Mouse (Mus musculus): ENCODE measurements around the gene Ift81. TPM values are rescaled to one million over a fixed set of nuclear protein-coding genes. Genes with fewer than 3 reads are reported as not detected.

Gene Ift81
- polyA plus RNA-seq, 1 experiment from 2014 or later = 71.6 TPM

DNA sequence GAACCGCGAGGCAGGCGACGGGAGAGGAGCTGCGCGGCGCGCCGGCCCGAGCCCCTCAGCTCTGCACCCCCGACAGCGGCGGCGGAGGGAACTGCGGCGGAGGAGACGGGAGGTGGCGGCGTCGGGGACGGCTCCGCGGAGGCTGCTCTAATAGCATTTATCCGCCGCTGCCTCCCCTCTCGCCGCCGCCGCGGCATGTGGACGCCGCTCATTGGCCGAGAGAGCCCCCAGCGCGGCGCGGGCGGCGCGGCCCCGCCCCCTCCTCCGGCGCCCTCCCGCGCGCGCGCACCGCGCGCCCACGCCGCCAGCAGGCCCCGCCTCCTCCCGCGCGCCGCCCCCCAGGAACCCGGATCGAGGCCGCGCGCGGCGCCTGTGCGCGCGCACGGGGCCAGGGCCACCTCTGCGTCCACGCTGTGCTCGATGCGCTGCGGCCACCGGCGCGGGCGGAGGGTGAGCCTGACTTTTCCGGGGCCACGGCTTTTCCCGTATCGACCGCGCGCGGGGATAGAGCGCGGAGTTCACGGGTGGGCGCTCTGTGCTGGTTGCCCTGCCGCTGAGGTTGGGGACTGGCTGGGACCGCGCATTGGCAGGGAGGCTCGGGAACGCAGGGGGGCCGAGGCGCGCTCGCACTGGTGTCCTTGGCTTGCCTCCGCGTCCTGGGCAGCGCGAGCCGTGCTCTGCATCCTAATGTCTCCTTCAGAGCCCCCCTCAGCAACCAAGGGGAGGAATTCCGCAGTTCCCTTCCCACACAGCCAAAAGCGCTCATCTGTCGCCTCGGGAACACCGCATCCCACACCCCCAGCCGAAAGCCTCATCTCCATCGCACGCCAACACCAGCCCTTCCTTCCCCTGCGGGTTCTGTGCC lies 112.0 kb downstream of the Ift81 start, which contains the start of gene Atp2a2:
Atp2a2 (minus strand) TSS at position 149 of the 865 bp plus-strand sequence.
- H3K4me3 ChIP-seq (ENCODE audit: low read depth, low read length) = peak within 1 kb of the TSS; percentile 96
- no peaks in the 10 kb centered on the region for H3K27me3 ChIP-seq (ENCODE audit: control insufficient read depth, insufficient read depth, low read depth, low read length)
- no peaks in the 10 kb centered on the region for H3K36me3 ChIP-seq (ENCODE audit: control insufficient read depth, insufficient read depth, low read length)
- peaks cover 35% of the 10 kb centered on the region for H3K4me1 ChIP-seq (ENCODE audit: control insufficient read depth, insufficient read depth, low read length)
- H3K9me3 ChIP-seq (replicated peaks; ENCODE audit: control insufficient read depth, low read length, poor library complexity, severe bottlenecking) = no peaks in the 10 kb centered on the region
- H3K9ac ChIP-seq (ENCODE audit: low read depth, low read length) = peak within 1 kb of the TSS; percentile 98
- under 1% methylated on average over 71 of the region's 113 CpGs for WGBS
- ATAC-seq = peak; percentile 96
- H3K4me2 ChIP-seq (ENCODE audit: low read length) = peak within 1 kb of the TSS; percentile 76
- peak within 1 kb of the TSS; percentile 99 for H3K27ac ChIP-seq (ENCODE audit: low read length)

DNA sequence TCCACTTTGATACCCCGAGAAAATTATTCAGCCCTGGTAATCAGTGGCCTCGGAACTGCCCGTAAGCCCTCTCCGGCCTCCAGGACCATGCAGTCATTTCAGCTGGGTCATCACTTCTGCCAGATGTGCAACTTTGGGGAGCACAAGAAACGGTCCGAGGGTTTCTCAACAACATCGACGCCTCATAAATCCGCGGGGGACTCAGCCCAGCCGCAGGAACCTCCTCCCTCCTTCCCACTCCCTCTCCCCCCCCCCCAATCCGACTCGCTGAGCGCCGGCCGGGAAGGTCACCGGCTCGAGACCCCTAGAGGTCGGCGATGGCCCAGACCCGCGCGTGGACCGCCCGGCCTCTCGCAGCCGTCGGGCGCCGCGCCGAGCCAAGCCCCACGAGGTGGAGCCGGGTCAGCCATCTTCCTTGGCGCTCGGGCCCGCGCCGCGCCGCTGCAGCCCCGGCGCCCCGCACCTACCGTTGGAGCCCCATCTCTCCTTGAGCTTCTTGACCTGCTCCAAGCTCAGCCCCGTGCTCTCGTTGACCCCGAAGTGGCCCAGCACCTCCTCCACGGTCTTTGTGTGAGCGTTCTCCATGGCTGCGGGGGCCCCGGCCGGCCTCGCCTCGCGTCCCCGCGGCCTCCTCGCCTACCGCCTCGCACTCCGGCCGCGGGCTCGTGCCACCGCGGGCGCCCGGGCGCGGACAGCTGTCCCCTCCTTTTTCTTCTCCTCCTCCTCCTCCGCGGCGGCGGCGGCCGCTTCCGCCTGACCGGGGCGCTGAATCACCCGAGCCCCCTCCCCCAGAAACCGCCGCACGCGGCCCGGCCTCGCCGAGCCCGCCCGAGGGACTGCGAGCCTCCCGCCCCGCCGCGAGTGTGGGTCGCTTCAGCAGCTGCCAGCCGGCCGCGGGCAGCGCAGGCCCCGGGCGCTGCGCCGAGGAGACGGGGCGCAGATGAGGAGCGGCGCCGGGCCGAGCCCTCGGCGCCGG lies 112.9 kb downstream of the Ift81 start:
- under 1% methylated on average over 98 of the region's 113 CpGs for WGBS
- Histone ChIP-seq H3K4me3 (ENCODE audit: low read depth, low read length) (peak overlapping the region; percentile 96), H3K36me3 (ENCODE audit: control insufficient read depth, insufficient read depth, low read length) (no peaks in the 10 kb centered on the region), H3K9ac (ENCODE audit: low read depth, low read length) (peak overlapping the region; percentile 98), H3K27me3 (ENCODE audit: control insufficient read depth, insufficient read depth, low read depth, low read length) (no peaks in the 10 kb centered on the region), H3K9me3 (replicated peaks; ENCODE audit: control insufficient read depth, low read length, poor library complexity, severe bottlenecking) (no peaks in the 10 kb centered on the region), H3K27ac (ENCODE audit: low read length) (peak overlapping the region; percentile 99), H3K4me1 (ENCODE audit: control insufficient read depth, insufficient read depth, low read length) (peaks cover 40% of the 10 kb centered on the region), H3K4me2 (ENCODE audit: low read length) (peak overlapping the region; percentile 73)
- ATAC-seq = peak; percentile 47

DNA sequence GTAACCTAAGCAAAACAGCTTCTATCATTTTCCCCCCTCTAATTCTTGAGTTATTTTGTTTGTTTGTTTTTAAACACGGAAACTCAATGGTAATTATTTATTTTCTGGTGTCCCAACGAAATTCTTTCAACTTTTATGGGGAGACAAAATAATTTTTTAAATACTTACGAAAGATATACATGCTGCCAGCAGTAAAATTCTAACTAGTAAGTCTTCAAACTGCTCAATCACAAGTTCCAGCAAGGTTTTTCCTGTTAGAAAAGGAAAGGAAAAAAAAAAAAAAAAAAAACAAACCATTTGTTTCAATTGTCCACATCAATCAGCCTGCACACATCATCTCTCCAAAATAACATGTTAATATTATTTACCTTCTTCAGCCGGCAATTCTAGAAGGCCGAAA lies 113.8 kb downstream of the Ift81 start:
- 34% methylated on average over 5 of the region's 5 CpGs for WGBS
- Histone ChIP-seq H3K27me3 (ENCODE audit: control insufficient read depth, insufficient read depth, low read depth, low read length) (no peaks in the 10 kb centered on the region), H3K9me3 (replicated peaks; ENCODE audit: control insufficient read depth, low read length, poor library complexity, severe bottlenecking) (no peaks in the 10 kb centered on the region), H3K9ac (ENCODE audit: low read depth, low read length) (peak overlapping the region; percentile 98), H3K36me3 (ENCODE audit: control insufficient read depth, insufficient read depth, low read length) (no peaks in the 10 kb centered on the region; the same call in 1 of the 2 replicates), H3K4me2 (ENCODE audit: low read length) (peak overlapping the region; percentile 73), H3K4me1 (ENCODE audit: control insufficient read depth, insufficient read depth, low read length) (peaks cover 43% of the 10 kb centered on the region), H3K27ac (ENCODE audit: low read length) (peak overlapping the region; percentile 99), H3K4me3 (ENCODE audit: low read depth, low read length) (peak overlapping the region; percentile 96)
- ATAC-seq = no peak

Other genes with a start within 250 kb of the Ift81 start
- gene Gpn3, start 242.6 kb downstream of the Ift81 start, polyA plus RNA-seq (2015; fragmentation: Nextera tagmentation; extraction: Ambion mirVana) = 42.3 and 42.7 TPM in 2 replicates
- 135 and 139 TPM in 2 replicates for gene Fam216a, start 242.2 kb downstream of the Ift81 start, polyA plus RNA-seq (2015; fragmentation: Nextera tagmentation; extraction: Ambion mirVana)
- 168 and 172 TPM in 2 replicates for gene Arpc3, start 222.6 kb downstream of the Ift81 start, polyA plus RNA-seq (2015; fragmentation: Nextera tagmentation; extraction: Ambion mirVana)
- gene Anapc7, start 192.8 kb downstream of the Ift81 start, polyA plus RNA-seq (2015; fragmentation: Nextera tagmentation; extraction: Ambion mirVana) = 44.3 and 45.9 TPM in 2 replicates
- gene Atp2a2, start 112.3 kb downstream of the Ift81 start, polyA plus RNA-seq (2015; fragmentation: Nextera tagmentation; extraction: Ambion mirVana) = 44.4 and 45.6 TPM in 2 replicates
- 1.8 and 2.5 TPM in 2 replicates for gene P2rx7, start 29.4 kb upstream of the Ift81 start, polyA plus RNA-seq (2015; fragmentation: Nextera tagmentation; extraction: Ambion mirVana)
- 14.6 and 15.3 TPM in 2 replicates for gene P2rx4, start 93.0 kb upstream of the Ift81 start, polyA plus RNA-seq (2015; fragmentation: Nextera tagmentation; extraction: Ambion mirVana)
- 63.4 and 69.5 TPM in 2 replicates for gene Camkk2, start 164.9 kb upstream of the Ift81 start, polyA plus RNA-seq (2015; fragmentation: Nextera tagmentation; extraction: Ambion mirVana)
- gene Anapc5, start 206.8 kb upstream of the Ift81 start, polyA plus RNA-seq (2015; fragmentation: Nextera tagmentation; extraction: Ambion mirVana) = 520 and 546 TPM in 2 replicates
- gene Rnf34, start 235.5 kb upstream of the Ift81 start, polyA plus RNA-seq (2015; fragmentation: Nextera tagmentation; extraction: Ambion mirVana) = 48.3 and 50.7 TPM in 2 replicates